Mouse (Mus musculus) kidney, adult 2 months (tissue): Measurements from ENCODE around the gene Rapgef1. TPM values are rescaled to one million over a fixed set of nuclear protein-coding genes. Genes with fewer than 3 reads are reported as not detected.

Experiments used
- DNase-seq: peaks from one replicate; pipeline ENCODE4 v3.0.0; 2021
- H3K27ac ChIP-seq: fragments of 200-500 bp; 2 replicates; pipeline ENCODE4 v1.5.1; 2012; ENCODE audit warnings: low read depth, low read length, control low read depth, inconsistent platforms; ENCODE audit not compliant: insufficient read depth
- H3K27me3 ChIP-seq: fragments of 200-500 bp; replicated peaks from 2 replicates; pipeline ENCODE4 v1.6.1; 2012; ENCODE audit warnings: mild to moderate bottlenecking, moderate library complexity, low read length, inconsistent platforms; ENCODE audit not compliant: control insufficient read depth, insufficient read depth
- H3K36me3 ChIP-seq: fragments of 200-500 bp; 2 replicates; pipeline ENCODE4 v1.6.1; 2012; ENCODE audit warnings: mild to moderate bottlenecking, moderate library complexity, low read length, inconsistent platforms; ENCODE audit not compliant: control insufficient read depth, insufficient read depth
- H3K4me1 ChIP-seq: fragments of 200-500 bp; 2 replicates; pipeline ENCODE4 v1.6.1; 2011; ENCODE audit warnings: low read length; ENCODE audit not compliant: control insufficient read depth, insufficient read depth
- H3K4me3 ChIP-seq: fragments of 200-500 bp; 2 replicates; pipeline ENCODE4 v1.5.1; 2011; ENCODE audit warnings: mild to moderate bottlenecking, low read depth, low read length, control low read depth; ENCODE audit not compliant: insufficient read depth
- CTCF ChIP-seq: fragments of 200-500 bp; conservative IDR thresholded peaks from 2 replicates; pipeline ENCODE4 v1.5.1; 2011; ENCODE audit warnings: low read depth, mild to moderate bottlenecking, control low read depth, low read length, moderate library complexity, mixed read lengths; ENCODE audit not compliant: insufficient read depth, insufficient read length
- POLR2A ChIP-seq: fragments of 200-500 bp; IDR thresholded peaks from one replicate; pipeline ENCODE4 v1.6.1; 2011; ENCODE audit warnings: low read depth, low read length, control low read depth
- WGBS: fragments of 180-500 bp; shearing (Covaris S2); methylation state at CpG from one replicate; pipeline ENCODE4 v1.1.7; 2018; 5-methylcytosine and 5-hydroxymethylcytosine counted together
- polyA plus RNA-seq: library from polyadenylated mRNA; depleted of rRNA; stranded (reverse); fragments of >200 nt; gene quantifications from 2 replicates; pipeline ENCODE4 v1.2.3, GENCODE M21; 2012

The Rapgef1 gene
- polyA plus RNA-seq, 1 experiment, result 38.9 TPM

DNA sequence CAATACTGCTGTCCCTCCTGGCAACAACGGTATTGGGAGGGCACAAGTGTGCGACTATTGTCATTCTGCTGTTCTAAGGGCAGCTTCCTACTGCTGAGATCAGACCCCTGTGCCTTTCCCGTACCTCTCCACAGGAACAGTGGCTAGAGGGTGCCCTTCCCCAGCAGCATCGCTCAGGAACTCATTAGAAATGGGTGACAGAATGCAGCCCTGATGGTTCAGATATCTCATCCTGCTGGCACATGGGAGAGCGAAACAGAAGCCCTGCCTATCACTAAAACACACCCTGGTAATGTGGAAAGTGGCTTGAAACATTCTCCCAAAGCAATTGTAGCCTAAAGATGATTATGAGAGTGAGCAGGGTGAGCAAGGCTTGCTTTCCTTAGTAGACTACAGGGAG, 15.0 kb downstream of the Rapgef1 start:
- Histone ChIP-seq H3K27me3 (no peaks in the 10 kb centered on the region), H3K27ac (no peak overlapping the region; the same call in 1 of the 2 replicates), H3K4me3 (no peak overlapping the region), H3K4me1 (peaks cover 34% of the 10 kb centered on the region), H3K36me3 (no peaks in the 10 kb centered on the region)
- no peak for TF ChIP-seq CTCF
- no peak for TF ChIP-seq POLR2A
- no peak for DNase-seq
- 64% methylated on average over 5 of the region's 5 CpGs for WGBS

DNA sequence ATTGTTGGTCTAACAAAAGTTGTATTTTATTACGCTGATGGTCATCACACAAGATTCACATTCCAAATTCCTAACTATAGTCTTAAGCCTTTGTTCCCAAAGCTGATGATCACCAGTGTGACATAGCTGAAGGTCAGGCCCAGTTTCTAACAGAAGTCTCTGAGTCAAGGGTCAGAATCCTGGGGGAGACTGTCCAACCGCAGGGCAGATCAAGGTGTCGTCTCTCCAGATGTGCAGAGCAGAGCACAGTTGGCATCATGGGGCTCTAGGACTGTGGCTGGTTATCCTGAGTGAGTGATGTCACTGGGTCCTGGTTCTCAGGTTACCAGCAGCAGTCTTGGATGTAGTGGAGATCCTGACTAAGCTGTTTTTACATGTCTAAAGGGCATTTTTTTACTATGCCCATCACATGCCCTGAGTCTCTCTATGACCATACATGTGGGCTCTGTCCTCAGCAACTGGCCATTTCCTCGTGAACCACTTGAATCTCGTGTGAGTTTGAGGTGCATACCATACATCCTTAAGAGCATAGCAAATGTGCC, 16.5 kb downstream of the Rapgef1 start:
- H3K27ac ChIP-seq, result no peak overlapping the region
- no peak overlapping the region for H3K4me3 ChIP-seq
- H3K36me3 ChIP-seq, result no peaks in the 10 kb centered on the region
- WGBS, result 61% methylated on average over 5 of the region's 5 CpGs
- no peak for DNase-seq
- peaks cover 29% of the 10 kb centered on the region for H3K4me1 ChIP-seq
- no peaks in the 10 kb centered on the region for H3K27me3 ChIP-seq
- TF ChIP-seq POLR2A, result no peak
- TF ChIP-seq CTCF, result no peak

DNA sequence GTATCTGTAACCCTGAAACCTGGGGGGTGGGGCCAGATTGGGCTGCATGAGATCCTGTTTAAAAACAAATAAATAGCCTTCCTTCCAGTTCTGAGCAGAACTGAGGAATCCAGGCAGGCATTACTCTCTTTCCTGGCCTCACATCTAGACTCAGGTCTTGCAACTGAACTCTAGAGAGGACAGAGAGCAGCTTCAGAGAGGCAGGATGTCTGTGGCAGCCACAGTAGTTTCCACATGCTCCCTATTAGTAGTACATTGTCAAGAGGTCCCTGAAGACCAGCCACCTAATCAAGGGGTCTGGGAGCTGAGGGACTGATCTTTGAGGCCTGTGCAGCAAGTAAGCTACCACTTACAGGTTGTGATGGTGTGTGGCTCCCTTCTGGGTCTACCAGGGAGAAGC, 18.0 kb downstream of the Rapgef1 start:
- no peak for DNase-seq
- Histone ChIP-seq H3K36me3 (no peaks in the 10 kb centered on the region), H3K4me3 (no peak overlapping the region), H3K4me1 (peaks cover 26% of the 10 kb centered on the region), H3K27ac (no peak overlapping the region), H3K27me3 (no peaks in the 10 kb centered on the region)
- no peak for TF ChIP-seq CTCF

DNA sequence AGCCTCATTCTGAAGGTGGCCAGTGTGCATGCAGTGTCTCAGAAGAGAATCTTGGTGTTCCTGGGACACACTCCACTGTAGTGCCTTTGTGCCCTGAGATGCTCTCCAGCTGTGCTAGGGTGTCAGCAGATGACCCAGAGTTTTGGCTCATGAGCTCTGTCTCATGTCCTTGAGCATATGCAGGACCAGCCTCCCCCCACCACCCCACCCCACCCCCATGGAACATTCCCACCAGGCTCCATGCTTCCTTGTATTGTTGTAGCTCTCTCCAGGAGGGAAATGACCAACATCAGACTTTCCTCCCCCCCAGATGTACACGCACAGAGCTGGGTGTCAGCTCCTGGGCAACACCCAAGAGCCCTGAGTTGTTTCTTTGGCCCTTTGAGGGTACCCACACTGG, 19.9 kb downstream of the Rapgef1 start:
- Histone ChIP-seq H3K36me3 (no peaks in the 10 kb centered on the region), H3K27ac (peak overlapping the region; percentile 82), H3K4me3 (no peak overlapping the region), H3K4me1 (peaks cover 19% of the 10 kb centered on the region), H3K27me3 (no peaks in the 10 kb centered on the region)
- WGBS, result 79% methylated on average over 1 of the region's 1 CpGs
- no peak for TF ChIP-seq POLR2A
- no peak for TF ChIP-seq CTCF
- peak; percentile 66 for DNase-seq

DNA sequence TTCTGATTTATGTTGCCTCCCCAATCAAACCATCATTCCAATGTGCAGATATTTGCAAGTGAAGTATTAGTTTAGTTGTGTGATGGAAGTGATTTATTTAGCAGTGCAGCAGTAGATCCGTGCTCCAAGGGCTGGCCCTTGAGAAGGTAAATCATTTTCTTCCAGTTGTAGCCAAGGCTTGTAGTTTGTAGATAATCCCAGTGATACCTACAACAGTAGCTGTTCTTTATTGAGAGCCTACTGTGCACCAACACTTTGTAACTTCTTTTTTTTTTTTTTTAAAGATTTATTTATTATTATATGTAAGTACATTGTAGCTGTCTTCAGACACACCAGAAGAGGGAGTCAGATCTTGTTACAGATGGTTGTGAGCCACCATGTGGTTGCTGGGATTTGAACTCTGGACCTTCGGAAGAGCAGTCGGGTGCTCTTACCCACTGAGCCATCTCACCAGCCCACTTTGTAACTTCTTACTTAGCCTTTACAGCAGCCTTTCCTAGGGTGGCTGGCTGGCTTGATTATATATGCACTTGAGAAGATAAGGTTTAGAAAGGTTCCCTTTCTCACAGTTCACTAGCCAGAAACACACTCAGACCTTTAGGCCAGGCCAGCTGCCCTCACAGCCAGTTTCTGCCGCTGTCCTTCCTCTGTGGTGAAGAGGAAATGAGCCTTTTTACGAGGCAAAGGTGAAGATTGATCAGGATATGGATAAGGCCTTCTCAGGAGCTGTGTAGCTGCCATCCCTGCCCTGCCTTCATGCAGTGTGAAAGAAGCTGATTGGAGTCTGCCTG, 20.6 kb downstream of the Rapgef1 start:
- Histone ChIP-seq H3K4me1 (peaks cover 19% of the 10 kb centered on the region), H3K27ac (peak overlapping the region; percentile 82), H3K27me3 (no peaks in the 10 kb centered on the region), H3K4me3 (no peak overlapping the region), H3K36me3 (no peaks in the 10 kb centered on the region)
- WGBS, result 56% methylated on average over 5 of the region's 5 CpGs
- no peak for DNase-seq
- TF ChIP-seq CTCF, result no peak
- TF ChIP-seq POLR2A, result no peak

DNA sequence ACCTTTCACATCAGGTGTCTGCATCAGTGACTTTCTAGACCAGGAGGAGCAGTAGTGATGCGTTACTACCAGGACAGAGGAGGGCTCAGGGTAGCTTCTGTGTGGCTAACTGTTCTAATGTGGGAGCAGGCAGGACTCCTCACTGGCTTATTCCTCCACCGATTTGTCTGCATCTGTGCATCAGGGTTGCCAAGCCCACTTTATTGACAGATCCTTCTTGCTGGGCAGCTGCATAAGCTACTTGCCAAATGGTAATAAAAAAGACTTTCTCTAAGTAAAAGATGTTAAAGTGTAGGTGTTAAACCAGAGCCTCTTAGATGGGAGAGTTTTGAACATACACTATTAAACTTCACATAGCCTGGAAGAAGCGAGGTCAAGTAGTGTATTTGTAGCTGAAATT, 22.2 kb downstream of the Rapgef1 start:
- WGBS, result 95% methylated on average over 3 of the region's 3 CpGs
- Histone ChIP-seq H3K27me3 (no peaks in the 10 kb centered on the region), H3K27ac (no peak overlapping the region), H3K36me3 (no peaks in the 10 kb centered on the region), H3K4me3 (no peak overlapping the region), H3K4me1 (peaks cover 13% of the 10 kb centered on the region)
- no peak for TF ChIP-seq POLR2A
- TF ChIP-seq CTCF, result no peak
- no peak for DNase-seq

DNA sequence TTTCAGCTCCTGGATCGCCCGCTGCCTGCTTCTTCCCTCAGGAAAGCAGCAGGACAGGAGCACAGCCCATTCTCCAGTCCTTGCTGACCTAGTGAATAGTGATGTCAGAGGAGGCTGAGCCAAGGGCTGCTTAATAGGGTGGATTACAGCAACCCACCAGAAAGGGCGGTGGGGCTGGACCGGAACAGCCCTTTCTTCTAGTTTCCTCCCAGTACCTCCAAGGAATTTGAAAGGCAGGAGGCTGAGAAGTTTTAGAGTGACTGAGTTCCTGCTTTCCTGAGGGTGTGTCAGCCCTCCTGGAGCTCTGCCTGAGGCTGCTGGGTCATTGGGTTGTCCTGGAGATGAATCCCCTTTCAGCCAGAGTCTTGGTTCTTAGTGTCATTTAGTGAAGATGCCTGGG, 23.9 kb downstream of the Rapgef1 start:
- DNase-seq, result peak; percentile 84
- Histone ChIP-seq H3K27me3 (no peaks in the 10 kb centered on the region), H3K4me1 (peaks cover 13% of the 10 kb centered on the region; the same call in 1 of the 2 replicates), H3K27ac (peak overlapping the region; percentile 66), H3K36me3 (no peaks in the 10 kb centered on the region), H3K4me3 (peak overlapping the region; percentile 39)
- WGBS, result 66% methylated on average over 4 of the region's 4 CpGs
- TF ChIP-seq CTCF (no peak), POLR2A (no peak)
